Mouse (Mus musculus) kidney, postnatal 0 days (tissue): ENCODE measurements around the gene 1190005I06Rik. TPM values are rescaled to one million over a fixed set of nuclear protein-coding genes. Genes with fewer than 3 reads are reported as not detected.
A peak's percentile ranks its signal among the peaks of the same experiment; 100 is the strongest.

ENCODE experiments used
- ATAC-seq: fragments of 200-750 bp; cut with Nextera tagmentation; replicated peaks from 2 replicates; pipeline ENCODE4 v1.8.0; 2017; ENCODE audit warnings: low read depth, moderate number of reproducible peaks, moderate TSS enrichment, moderate library complexity; ENCODE audit not compliant: low FRiP score
- DNase-seq: peaks from one replicate; pipeline ENCODE4 v3.0.0-alpha.2; 2016; ENCODE audit warnings: low spot score
- H3K27ac ChIP-seq: fragments of 300-500 bp; sonication (generic); 2 replicates; pipeline ENCODE4 v1.5.1; 2014; ENCODE audit warnings: mild to moderate bottlenecking
- H3K27me3 ChIP-seq: fragments of 300-500 bp; sonication (generic); 2 replicates; pipeline ENCODE4 v1.6.1; 2014; ENCODE audit warnings: low read length, mixed read lengths; ENCODE audit not compliant: insufficient read depth
- H3K36me3 ChIP-seq: fragments of 300-500 bp; sonication (generic); 2 replicates; pipeline ENCODE4 v1.6.1; 2014; ENCODE audit warnings: low read length, mixed read lengths; ENCODE audit not compliant: insufficient read depth
- H3K4me1 ChIP-seq: fragments of 300-500 bp; sonication (generic); replicated peaks from 2 replicates; pipeline ENCODE4 v1.6.1; 2014; ENCODE audit warnings: antibody characterized with exemption, low read length, mixed read lengths; ENCODE audit not compliant: insufficient read depth
- H3K4me2 ChIP-seq: fragments of 300-500 bp; sonication (generic); 2 replicates; pipeline ENCODE4 v1.6.1; 2014; ENCODE audit warnings: mild to moderate bottlenecking, low read length, moderate library complexity, mixed read lengths
- H3K4me3 ChIP-seq: fragments of 300-500 bp; sonication (generic); replicated peaks from 2 replicates; pipeline ENCODE4 v1.5.1; 2014; ENCODE audit warnings: low read depth, low read length
- H3K9ac ChIP-seq: fragments of 300-500 bp; sonication (generic); 2 replicates; pipeline ENCODE4 v1.6.1; 2014; ENCODE audit warnings: low read depth, low read length
- H3K9me3 ChIP-seq: fragments of 300-500 bp; sonication (generic); replicated peaks from 2 replicates; pipeline ENCODE4 v1.6.1; 2016; ENCODE audit warnings: low read length, inconsistent platforms, mixed read lengths
- CTCF ChIP-seq: IDR thresholded peaks from 2 replicates; pipeline ENCODE4 v1.5.1; 2016; ENCODE audit warnings: antibody characterized with exemption, low read depth, mild to moderate bottlenecking, moderate library complexity
- WGBS: fragments of 180-500 bp; shearing (Covaris S2); extraction: QIAGEN DNeasy Blood & Tissue Kit; methylation state at CpG from one replicate; pipeline ENCODE4 v1.1.7; 2014; 5-methylcytosine and 5-hydroxymethylcytosine counted together
- polyA plus RNA-seq: library from polyadenylated mRNA; unstranded; fragments of >200 nt; fragmentation: Nextera tagmentation; extraction: Ambion mirVana; gene quantifications from 2 replicates; pipeline ENCODE4 v1.2.1, GENCODE M21; 2015

1190005I06Rik gene
- polyA plus RNA-seq, 1 experiment from 2014 or later = 2.6 TPM

DNA sequence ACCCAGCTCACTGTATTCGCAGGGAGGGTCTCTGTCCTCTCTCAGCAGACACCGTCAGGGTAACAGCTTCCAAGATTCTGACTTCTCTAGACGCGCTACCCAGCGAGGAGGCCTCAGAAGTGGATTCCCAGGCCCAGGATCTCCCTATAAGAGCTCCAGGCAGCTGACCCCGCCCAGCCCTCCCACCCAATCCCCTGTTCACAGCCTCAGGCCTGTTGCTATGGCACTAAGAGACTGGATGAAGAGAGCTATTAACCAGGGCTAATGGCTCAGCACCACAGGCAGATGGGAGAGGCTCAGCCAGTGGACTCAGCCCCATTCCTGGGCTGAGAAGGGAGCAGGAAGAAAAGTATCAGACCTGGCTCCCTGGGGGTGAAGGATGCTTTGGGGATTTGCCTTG, 44.8 kb downstream of the 1190005I06Rik start:
- 0 out of 2 replicates have a peak, but pooled peaks cover 3% of the 10 kb centered on the region for H3K4me1 ChIP-seq
- H3K9ac ChIP-seq = no peak overlapping the region
- no peaks in the 10 kb centered on the region for H3K36me3 ChIP-seq
- ATAC-seq (no peak; the same call in 1 of the 2 replicates), DNase-seq (peak; percentile 47)
- H3K9me3 ChIP-seq = no peaks in the 10 kb centered on the region
- no peak for TF ChIP-seq CTCF
- 30% methylated on average over 6 of the region's 6 CpGs for WGBS
- no peak overlapping the region for H3K27ac ChIP-seq
- H3K4me2 ChIP-seq = no peak overlapping the region
- H3K27me3 ChIP-seq = 0 out of 2 replicates have a peak, but pooled peaks cover 3% of the 10 kb centered on the region
- no peak overlapping the region for H3K4me3 ChIP-seq

DNA sequence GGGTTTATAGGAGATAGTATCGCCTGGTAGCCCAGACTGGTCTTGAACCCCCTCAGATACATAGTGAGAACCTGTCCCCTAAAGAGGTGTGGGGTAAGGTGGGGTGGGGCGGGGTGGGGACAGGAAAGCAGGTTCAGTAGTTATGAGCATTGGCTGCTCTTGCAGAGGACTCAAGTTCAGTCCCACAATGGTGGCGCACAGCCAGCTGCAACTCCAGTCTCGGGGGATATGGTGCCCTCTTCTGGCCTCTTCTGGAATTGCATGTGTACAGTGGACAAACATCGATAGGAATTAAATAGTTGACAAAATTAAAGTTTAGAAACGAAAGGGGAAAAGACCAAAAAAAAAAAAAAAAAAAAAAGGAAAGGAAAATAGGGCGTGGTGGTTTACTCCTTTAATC, 47.9 kb downstream of the 1190005I06Rik start:
- Histone ChIP-seq H3K27me3 (0 out of 2 replicates have a peak, but pooled peaks cover 3% of the 10 kb centered on the region), H3K4me1 (0 out of 2 replicates have a peak, but pooled peaks cover 3% of the 10 kb centered on the region), H3K9ac (no peak overlapping the region), H3K27ac (no peak overlapping the region), H3K36me3 (no peaks in the 10 kb centered on the region), H3K9me3 (no peaks in the 10 kb centered on the region), H3K4me3 (no peak overlapping the region), H3K4me2 (no peak overlapping the region)
- TF ChIP-seq CTCF = peak; percentile 83
- no peak for ATAC-seq
- WGBS = 62% methylated on average over 7 of the region's 7 CpGs
- DNase-seq = peak; percentile 61

DNA sequence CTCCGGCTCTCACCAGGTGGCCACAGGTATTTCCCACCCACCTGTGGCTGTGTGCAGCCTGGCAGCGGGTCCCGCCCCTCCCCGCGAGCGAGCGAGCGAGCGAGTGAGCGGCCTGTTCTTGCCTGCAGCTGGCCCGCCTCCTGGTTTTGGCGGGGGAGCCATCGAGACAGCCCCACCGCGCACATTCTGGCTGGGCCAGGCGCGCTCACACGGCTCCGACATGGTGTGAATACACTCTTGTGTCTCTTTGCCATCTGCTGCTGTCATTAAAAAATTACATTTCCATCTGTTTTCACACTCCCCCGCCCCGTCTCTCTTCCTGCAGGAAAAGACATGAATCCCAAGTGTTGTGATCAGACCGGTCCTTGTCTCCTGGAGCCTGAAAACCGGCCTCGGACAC, 48.9 kb downstream of the 1190005I06Rik start:
- WGBS = 21% methylated on average over 24 of the region's 24 CpGs
- H3K27me3 ChIP-seq = 0 out of 2 replicates have a peak, but pooled peaks cover 3% of the 10 kb centered on the region
- no peak for TF ChIP-seq CTCF
- DNase-seq (no peak), ATAC-seq (no peak)
- no peak overlapping the region for H3K9ac ChIP-seq
- H3K27ac ChIP-seq = no peak overlapping the region
- peak overlapping the region; percentile 37 for H3K4me2 ChIP-seq
- no peak overlapping the region for H3K4me3 ChIP-seq
- H3K9me3 ChIP-seq = no peaks in the 10 kb centered on the region
- H3K4me1 ChIP-seq = 0 out of 2 replicates have a peak, but pooled peaks cover 3% of the 10 kb centered on the region
- no peaks in the 10 kb centered on the region for H3K36me3 ChIP-seq

DNA sequence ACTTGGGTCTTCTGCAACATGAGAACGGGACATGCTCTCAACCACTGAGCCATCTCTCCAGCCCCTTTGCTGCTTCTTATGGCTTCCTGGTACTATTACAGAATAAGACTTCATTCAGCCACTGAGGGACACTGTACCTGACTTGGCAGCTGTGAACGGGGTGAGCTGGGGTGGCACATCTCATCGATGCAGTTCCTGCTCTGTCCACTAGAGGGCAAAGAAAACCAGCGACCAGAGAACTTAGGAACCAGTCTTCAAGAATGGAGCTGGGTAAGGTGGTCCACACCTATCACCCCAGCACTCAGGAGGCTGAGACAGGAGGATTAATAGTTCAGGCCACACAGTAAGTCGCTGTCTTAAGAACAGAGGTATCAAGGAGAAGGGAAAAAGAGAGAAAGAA, 51.5 kb downstream of the 1190005I06Rik start:
- Histone ChIP-seq H3K36me3 (no peaks in the 10 kb centered on the region), H3K27ac (no peak overlapping the region), H3K4me2 (no peak overlapping the region), H3K27me3 (0 out of 2 replicates have a peak, but pooled peaks cover 3% of the 10 kb centered on the region), H3K9ac (no peak overlapping the region), H3K9me3 (no peaks in the 10 kb centered on the region), H3K4me1 (0 out of 2 replicates have a peak, but pooled peaks cover 3% of the 10 kb centered on the region), H3K4me3 (no peak overlapping the region)
- ATAC-seq (no peak), DNase-seq (peak; percentile 68)
- WGBS = 13% methylated on average over 5 of the region's 5 CpGs
- TF ChIP-seq CTCF = peak; percentile 85

DNA sequence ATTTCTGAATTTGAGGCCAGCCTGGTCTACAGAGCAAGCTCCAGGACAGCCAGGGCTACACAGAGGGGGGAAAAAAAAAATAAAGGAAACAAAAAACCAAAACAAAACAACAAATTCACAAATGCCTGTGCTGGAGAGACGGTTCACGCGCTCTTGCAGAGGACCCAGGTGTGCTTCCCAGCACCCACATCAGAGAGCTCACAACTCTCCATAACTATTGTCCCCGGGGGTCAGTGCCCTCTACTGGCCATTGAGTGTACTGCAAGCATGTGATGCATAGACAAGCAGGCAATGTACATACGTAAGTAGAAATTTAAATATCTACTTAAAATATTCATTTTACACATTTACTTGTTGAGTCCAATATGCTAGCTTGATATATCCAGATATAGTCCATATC, 52.9 kb downstream of the 1190005I06Rik start:
- 91% methylated on average over 5 of the region's 5 CpGs for WGBS
- Histone ChIP-seq H3K9me3 (no peaks in the 10 kb centered on the region), H3K27me3 (0 out of 2 replicates have a peak, but pooled peaks cover 3% of the 10 kb centered on the region), H3K9ac (no peak overlapping the region), H3K4me2 (no peak overlapping the region), H3K36me3 (no peaks in the 10 kb centered on the region), H3K4me3 (no peak overlapping the region), H3K27ac (no peak overlapping the region), H3K4me1 (peaks cover 9% of the 10 kb centered on the region; the same call in 1 of the 2 replicates)
- ATAC-seq (no peak), DNase-seq (no peak)
- TF ChIP-seq CTCF = peak; percentile 53

DNA sequence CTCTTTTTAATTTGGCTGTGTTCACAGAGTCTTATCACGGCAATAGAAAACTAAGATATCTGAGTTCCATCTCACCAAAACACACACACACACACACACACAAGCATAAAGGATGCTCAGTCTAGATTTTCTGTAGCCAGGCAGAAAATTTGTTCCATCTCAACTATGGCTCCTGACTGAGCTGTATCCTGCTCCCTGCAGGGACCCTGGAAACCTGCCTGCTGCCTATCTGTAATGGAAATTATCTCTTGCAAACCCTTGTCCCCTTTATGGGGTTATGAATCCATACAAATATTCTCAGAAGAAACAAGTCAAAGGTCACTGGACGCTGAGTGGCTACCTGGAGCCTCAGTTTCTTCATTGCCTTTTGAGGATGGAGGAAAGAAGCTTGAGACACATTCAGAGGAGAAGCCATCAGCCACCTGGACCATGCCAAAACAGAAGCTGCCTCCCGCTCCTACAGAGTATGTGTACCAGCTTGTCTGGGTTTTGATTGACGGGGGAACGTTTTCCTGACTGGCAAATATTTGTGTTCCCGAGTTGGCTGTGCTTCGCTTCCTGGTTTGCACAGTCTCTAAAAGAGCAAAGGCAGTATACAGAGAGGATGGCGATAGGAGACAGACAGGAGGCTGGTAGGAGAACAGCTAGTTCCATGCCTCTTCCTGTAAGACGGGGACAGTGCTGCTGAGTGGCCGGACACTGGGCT, 55.7 kb downstream of the 1190005I06Rik start:
- H3K36me3 ChIP-seq = no peaks in the 10 kb centered on the region
- no peak overlapping the region for H3K4me3 ChIP-seq
- peaks cover 10% of the 10 kb centered on the region for H3K4me1 ChIP-seq
- H3K9me3 ChIP-seq = no peaks in the 10 kb centered on the region
- WGBS = 74% methylated on average over 10 of the region's 10 CpGs
- ATAC-seq (no peak), DNase-seq (no peak)
- H3K27ac ChIP-seq = no peak overlapping the region
- no peaks in the 10 kb centered on the region for H3K27me3 ChIP-seq
- no peak overlapping the region for H3K4me2 ChIP-seq
- TF ChIP-seq CTCF = no peak
- H3K9ac ChIP-seq = no peak overlapping the region
